Comparison of ENCODE assay signal across 8 mouse cellular contexts in the genomic region with DNA sequence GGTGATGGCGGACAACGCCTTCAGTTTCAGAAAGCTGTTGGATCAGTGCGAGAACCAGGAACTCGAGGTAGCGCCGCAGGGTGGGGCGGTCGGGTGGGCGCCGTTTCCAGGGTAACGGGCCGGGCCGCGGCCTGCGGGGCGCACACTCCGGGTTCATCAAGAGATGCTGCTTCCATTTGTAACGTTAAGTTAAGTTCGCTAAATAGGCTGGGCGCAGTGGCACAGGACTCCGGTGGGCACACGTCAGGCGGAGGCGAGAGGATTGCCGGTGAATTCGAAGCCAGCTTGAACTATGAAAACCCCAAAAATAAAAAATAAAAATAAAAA. TPM values are rescaled to one million over a fixed set of nuclear protein-coding genes. Genes with fewer than 3 reads are reported as not detected.
A peak's percentile ranks its signal among the peaks of the same experiment; 100 is the strongest.
DNase-seq lines count a peak whose midpoint lies in the region; ATAC-seq and TF ChIP-seq lines count a peak whose summit lies in the region.

No protein-coding gene starts in this region.

- intact Hi-C loops in heart, postnatal 10 days (cut with DNase I), result loop anchor here (5.0 kb wide), 1 partner anchor 956 kb away; no protein-coding TSS in a partner anchor

- peaks cover 32% of the 10 kb centered on the region for H3K36me3 ChIP-seq in heart, postnatal 0 days (replicated peaks; ENCODE audit: control insufficient read depth, insufficient read depth, low read length)
- H3K36me3 ChIP-seq in hindbrain, embryonic 12.5 days, result peaks cover 30% of the 10 kb centered on the region
- peaks cover 30% of the 10 kb centered on the region for H3K36me3 ChIP-seq in midbrain, embryonic 12.5 days

- H3K27me3 ChIP-seq in heart, postnatal 0 days (ENCODE audit: control insufficient read depth, insufficient read depth, low read length), result no peaks in the 10 kb centered on the region
- H3K27me3 ChIP-seq in Patski, result no peaks in the 10 kb centered on the region
- H3K27me3 ChIP-seq in hindbrain, embryonic 12.5 days, result peaks cover 10% of the 10 kb centered on the region
- peaks cover 4% of the 10 kb centered on the region for H3K27me3 ChIP-seq in midbrain, embryonic 12.5 days

- no peaks in the 10 kb centered on the region for H3K4me1 ChIP-seq in heart, postnatal 0 days (ENCODE audit: control insufficient read depth, insufficient read depth)
- H3K4me1 ChIP-seq in hindbrain, embryonic 12.5 days, result peaks cover 12% of the 10 kb centered on the region
- H3K4me1 ChIP-seq in midbrain, embryonic 12.5 days, result peaks cover 5% of the 10 kb centered on the region

- H3K27ac ChIP-seq in heart, postnatal 0 days (ENCODE audit: low read depth), result peak overlapping the region; percentile 83
- H3K27ac ChIP-seq in hindbrain, embryonic 12.5 days, result peak overlapping the region; percentile 66
- H3K27ac ChIP-seq in midbrain, embryonic 12.5 days (replicated peaks), result peak overlapping the region; percentile 55; the same call in 1 of the 2 replicates

- in situ Hi-C loops in Patski (cut with MboI; ENCODE audit: low pct_unique_long_range_greater_than_20kb), result no loop called here

- WGBS in heart, postnatal 0 days, result under 1% methylated on average over 26 of the region's 26 CpGs
- 1% methylated on average over 26 of the region's 26 CpGs for WGBS in hindbrain, embryonic 12.5 days
- under 1% methylated on average over 24 of the region's 26 CpGs for WGBS in midbrain, embryonic 12.5 days

- H3K9me3 ChIP-seq in heart, postnatal 0 days (replicated peaks; ENCODE audit: control insufficient read depth, low read length), result no peaks in the 10 kb centered on the region
- no peaks in the 10 kb centered on the region for H3K9me3 ChIP-seq in hindbrain, embryonic 12.5 days (replicated peaks)
- no peaks in the 10 kb centered on the region for H3K9me3 ChIP-seq in midbrain, embryonic 12.5 days

- no peak for DNase-seq in heart, postnatal 0 days (ENCODE audit: low spot score)
- no peak for DNase-seq in heart, postnatal 10 days
- no peak for DNase-seq in Patski (ENCODE audit: low read depth, low spot score)
- DNase-seq in layer of hippocampus, adult 8-10 months (ENCODE audit: low spot score in 2 of 2), result no peak
- no peak for DNase-seq in c-Kit-positive CD71-positive TER-119-positive erythroid progenitor cells, embryonic 14.5 days (ENCODE audit: low spot score)
- no peak for DNase-seq in cerebellum, postnatal 25 days

- TF ChIP-seq EP300 in heart, postnatal 0 days (IDR thresholded peaks at IDR 0.05; ENCODE audit: low read depth), result no peak

- POLR2A ChIA-PET in Patski (lab: Charles Lee), result interaction anchor here (1.0 kb wide), 1 partner anchor 14 kb away, joined by 3 read pairs; no protein-coding TSS in a partner anchor

- H3K4me3 ChIP-seq in heart, postnatal 0 days (ENCODE audit: low read depth, low read length), result peak overlapping the region; percentile 97
- H3K4me3 ChIP-seq in hindbrain, embryonic 12.5 days, result peak overlapping the region; percentile 93
- peak overlapping the region; percentile 62 for H3K4me3 ChIP-seq in midbrain, embryonic 12.5 days

- H3K9ac ChIP-seq in heart, postnatal 0 days (replicated peaks; ENCODE audit: low read depth, low read length), result peak overlapping the region; percentile 95
- H3K9ac ChIP-seq in hindbrain, embryonic 12.5 days, result peak overlapping the region; percentile 89
- H3K9ac ChIP-seq in midbrain, embryonic 12.5 days (replicated peaks), result peak overlapping the region; percentile 63

- H3K4me2 ChIP-seq in heart, postnatal 0 days (ENCODE audit: low read depth, low read length), result peak overlapping the region; percentile 82
- H3K4me2 ChIP-seq in hindbrain, embryonic 12.5 days (replicated peaks), result peak overlapping the region; percentile 62
- peak overlapping the region; percentile 75 for H3K4me2 ChIP-seq in midbrain, embryonic 12.5 days (replicated peaks)

- no peak for TF ChIP-seq CTCF in heart, postnatal 0 days (IDR thresholded peaks at IDR 0.05; ENCODE audit: low read depth)
- TF ChIP-seq CTCF in Patski (IDR thresholded peaks at IDR 0.05), result no peak

- peak; percentile 34 for ATAC-seq in heart, postnatal 0 days (ENCODE audit: insufficient read depth, low read depth)
- ATAC-seq in Patski, result peak; percentile 12
- peak; percentile 80 for ATAC-seq in hindbrain, embryonic 12.5 days (ENCODE audit: low FRiP score)
- no peak; the same call in 1 of the 2 replicates for ATAC-seq in midbrain, embryonic 12.5 days (ENCODE audit: low FRiP score, low read depth)

- CTCF ChIA-PET in Patski (lab: Charles Lee), result interaction anchor here (1.3 to 1.4 kb wide), 2 partner anchors 9 to 10 kb away, joined by 3 to 4 read pairs; no protein-coding TSS in a partner anchor

RNA-seq across cellular contexts. Expression of gene Cops8, which starts 0.7 kb away (rescaled TPM):
- 63.7 and 140 TPM in 2 replicates for total RNA-seq in heart, postnatal 0 days (2014; rRNA removed; ENCODE audit: low replicate concordance)
- polyA plus RNA-seq in heart, postnatal 0 days (2015; fragmentation: Nextera tagmentation; extraction: Ambion mirVana), result 91.4 and 99.8 TPM in 2 replicates
- total RNA-seq in heart, postnatal 10 days (2021), result 10 to 100 TPM; 84.1 to 87.8 TPM
- 134 TPM for polyA plus RNA-seq in Patski (2021)
- 168 and 182 TPM in 2 replicates for polyA plus RNA-seq in hindbrain, embryonic 12.5 days (2016; fragmentation: Nextera tagmentation; extraction: Ambion mirVana)
- polyA plus RNA-seq in midbrain, embryonic 12.5 days (2016; fragmentation: Nextera tagmentation; extraction: Ambion mirVana), result 164 and 171 TPM in 2 replicates
- 100 to 1,000 TPM; 106 to 151 (median 126) TPM for total RNA-seq in layer of hippocampus, adult 8-10 months (2022)
